Mouse (Mus musculus) kidney, postnatal 0 days (tissue): ENCODE data around the gene Anpep. TPM values are rescaled to one million over a fixed set of nuclear protein-coding genes. Genes with fewer than 3 reads are reported as not detected.
A peak's percentile ranks its signal among the peaks of the same experiment; 100 is the strongest.

Experiments
- ATAC-seq: fragments of 200-750 bp; cut with Nextera tagmentation; replicated peaks from 2 replicates; pipeline ENCODE4 v1.8.0; 2017; ENCODE audit warnings: low read depth, moderate number of reproducible peaks, moderate TSS enrichment, moderate library complexity; ENCODE audit not compliant: low FRiP score
- DNase-seq: peaks from one replicate; pipeline ENCODE4 v3.0.0-alpha.2; 2016; ENCODE audit warnings: low spot score
- H3K27ac ChIP-seq: fragments of 300-500 bp; sonication (generic); 2 replicates; pipeline ENCODE4 v1.5.1; 2014; ENCODE audit warnings: mild to moderate bottlenecking
- H3K27me3 ChIP-seq: fragments of 300-500 bp; sonication (generic); 2 replicates; pipeline ENCODE4 v1.6.1; 2014; ENCODE audit warnings: low read length, mixed read lengths; ENCODE audit not compliant: insufficient read depth
- H3K36me3 ChIP-seq: fragments of 300-500 bp; sonication (generic); 2 replicates; pipeline ENCODE4 v1.6.1; 2014; ENCODE audit warnings: low read length, mixed read lengths; ENCODE audit not compliant: insufficient read depth
- H3K4me1 ChIP-seq: fragments of 300-500 bp; sonication (generic); replicated peaks from 2 replicates; pipeline ENCODE4 v1.6.1; 2014; ENCODE audit warnings: antibody characterized with exemption, low read length, mixed read lengths; ENCODE audit not compliant: insufficient read depth
- H3K4me2 ChIP-seq: fragments of 300-500 bp; sonication (generic); 2 replicates; pipeline ENCODE4 v1.6.1; 2014; ENCODE audit warnings: mild to moderate bottlenecking, low read length, moderate library complexity, mixed read lengths
- H3K4me3 ChIP-seq: fragments of 300-500 bp; sonication (generic); replicated peaks from 2 replicates; pipeline ENCODE4 v1.5.1; 2014; ENCODE audit warnings: low read depth, low read length
- H3K9ac ChIP-seq: fragments of 300-500 bp; sonication (generic); 2 replicates; pipeline ENCODE4 v1.6.1; 2014; ENCODE audit warnings: low read depth, low read length
- H3K9me3 ChIP-seq: fragments of 300-500 bp; sonication (generic); replicated peaks from 2 replicates; pipeline ENCODE4 v1.6.1; 2016; ENCODE audit warnings: low read length, inconsistent platforms, mixed read lengths
- CTCF ChIP-seq: IDR thresholded peaks from 2 replicates; pipeline ENCODE4 v1.5.1; 2016; ENCODE audit warnings: antibody characterized with exemption, low read depth, mild to moderate bottlenecking, moderate library complexity
- WGBS: fragments of 180-500 bp; shearing (Covaris S2); extraction: QIAGEN DNeasy Blood & Tissue Kit; methylation state at CpG from one replicate; pipeline ENCODE4 v1.1.7; 2014; 5-methylcytosine and 5-hydroxymethylcytosine counted together
- polyA plus RNA-seq: library from polyadenylated mRNA; unstranded; fragments of >200 nt; fragmentation: Nextera tagmentation; extraction: Ambion mirVana; gene quantifications from 2 replicates; pipeline ENCODE4 v1.2.1, GENCODE M21; 2015

Gene Anpep
- polyA plus RNA-seq, 1 experiment from 2014 or later: 265 TPM

GRCm38 (mm10) chr7:79856305-79856704 lies 4.6 kb downstream of the Anpep start:
- Histone ChIP-seq H3K4me1 (no peaks in the 10 kb centered on the region), H3K27me3 (no peaks in the 10 kb centered on the region), H3K4me3 (no peak overlapping the region), H3K9me3 (no peaks in the 10 kb centered on the region), H3K36me3 (no peaks in the 10 kb centered on the region), H3K4me2 (no peak overlapping the region), H3K9ac (no peak overlapping the region), H3K27ac (no peak overlapping the region)
- 61% methylated on average over 4 of the region's 4 CpGs for WGBS
- DNase-seq (no peak), ATAC-seq (no peak)
- no peak for TF ChIP-seq CTCF

GRCm38 (mm10) chr7:79847456-79848451 lies 13.1 kb downstream of the Anpep start:
- DNase-seq: peak; percentile 86
- Histone ChIP-seq H3K4me3 (peak overlapping the region; percentile 36), H3K4me2 (peak overlapping the region; percentile 76), H3K36me3 (no peaks in the 10 kb centered on the region), H3K9me3 (no peaks in the 10 kb centered on the region), H3K4me1 (peaks cover 21% of the 10 kb centered on the region; the same call in 1 of the 2 replicates), H3K27ac (0 out of 2 replicates have a peak overlapping the region, but pooled peaks have one; percentile 14), H3K9ac (peak overlapping the region; percentile 54), H3K27me3 (no peaks in the 10 kb centered on the region)
- no peak for TF ChIP-seq CTCF
- ATAC-seq: peak; percentile 75; the same call in 1 of the 2 replicates
- WGBS: 8% methylated on average over 52 of the region's 53 CpGs

GRCm38 (mm10) chr7:79846342-79846741 lies 14.5 kb downstream of the Anpep start:
- H3K27ac ChIP-seq: no peak overlapping the region
- H3K4me1 ChIP-seq: peaks cover 21% of the 10 kb centered on the region; the same call in 1 of the 2 replicates
- no peak overlapping the region for H3K9ac ChIP-seq
- no peaks in the 10 kb centered on the region for H3K9me3 ChIP-seq
- DNase-seq (no peak), ATAC-seq (no peak)
- H3K36me3 ChIP-seq: no peaks in the 10 kb centered on the region
- no peaks in the 10 kb centered on the region for H3K27me3 ChIP-seq
- no peak overlapping the region for H3K4me3 ChIP-seq
- peak overlapping the region; percentile 76 for H3K4me2 ChIP-seq
- no peak for TF ChIP-seq CTCF
- WGBS: 89% methylated on average over 2 of the region's 2 CpGs

- H3K4me1 ChIP-seq: peaks cover 21% of the 10 kb centered on the region; the same call in 1 of the 2 replicates
- TF ChIP-seq CTCF: no peak
- ATAC-seq (no peak), DNase-seq (no peak)
- no peaks in the 10 kb centered on the region for H3K9me3 ChIP-seq
- H3K27me3 ChIP-seq: no peaks in the 10 kb centered on the region
- no peaks in the 10 kb centered on the region for H3K36me3 ChIP-seq
- no peak overlapping the region for H3K27ac ChIP-seq
- H3K4me3 ChIP-seq: no peak overlapping the region
- no peak overlapping the region for H3K4me2 ChIP-seq
- no peak overlapping the region for H3K9ac ChIP-seq
- 69% methylated on average over 8 of the region's 8 CpGs for WGBS
Observed at GRCm38 (mm10) chr7:79844090-79844802, 16.6 kb downstream of the Anpep start.

- WGBS: 45% methylated on average over 7 of the region's 7 CpGs
- H3K4me1 ChIP-seq: peaks cover 20% of the 10 kb centered on the region; the same call in 1 of the 2 replicates
- H3K36me3 ChIP-seq: no peaks in the 10 kb centered on the region; the same call in 1 of the 2 replicates
- no peaks in the 10 kb centered on the region for H3K27me3 ChIP-seq
- no peaks in the 10 kb centered on the region for H3K9me3 ChIP-seq
- ATAC-seq: peak; percentile 82
- peak overlapping the region; percentile 54; the same call in 1 of the 2 replicates for H3K27ac ChIP-seq
- TF ChIP-seq CTCF: no peak
- H3K4me2 ChIP-seq: peak overlapping the region; percentile 33; the same call in 1 of the 2 replicates
- H3K9ac ChIP-seq: no peak overlapping the region
- H3K4me3 ChIP-seq: no peak overlapping the region
- peak; percentile 47 for DNase-seq
Observed at GRCm38 (mm10) chr7:79842163-79842562, 18.7 kb downstream of the Anpep start.

- no peak overlapping the region for H3K9ac ChIP-seq
- no peaks in the 10 kb centered on the region for H3K9me3 ChIP-seq
- ATAC-seq: peak; percentile 81
- no peaks in the 10 kb centered on the region for H3K4me1 ChIP-seq
- H3K36me3 ChIP-seq: peaks cover 10% of the 10 kb centered on the region; the same call in 1 of the 2 replicates
- 53% methylated on average over 2 of the region's 2 CpGs for WGBS
- no peak for DNase-seq
- H3K27ac ChIP-seq: no peak overlapping the region
- no peak overlapping the region for H3K4me2 ChIP-seq
- H3K27me3 ChIP-seq: no peaks in the 10 kb centered on the region
- no peak for TF ChIP-seq CTCF
- no peak overlapping the region for H3K4me3 ChIP-seq
Observed at GRCm38 (mm10) chr7:79837247-79837646, 23.6 kb downstream of the Anpep start.
